Mouse (Mus musculus): ENCODE measurements around the gene Plcb3. TPM values are rescaled to one million over a fixed set of nuclear protein-coding genes. Genes with fewer than 3 reads are reported as not detected.

Plcb3 gene
- 9.6 and 11.6 TPM in 2 replicates for polyA plus RNA-seq (2015; fragmentation: Nextera tagmentation; extraction: Ambion mirVana)

- Histone ChIP-seq H3K4me2 (replicated peaks) (peak within 1 kb of the TSS; percentile 87), H3K9me3 (no peaks in the 10 kb centered on the region), H3K36me3 (peaks cover 22% of the 10 kb centered on the region), H3K9ac (replicated peaks) (peak within 1 kb of the TSS; percentile 88), H3K4me3 (replicated peaks) (peak within 1 kb of the TSS; percentile 82), H3K27ac (peak within 1 kb of the TSS; percentile 96), H3K27me3 (peaks cover 9% of the 10 kb centered on the region), H3K4me1 (replicated peaks) (peaks cover 47% of the 10 kb centered on the region)
- under 1% methylated on average over 16 of the region's 16 CpGs for WGBS
- ATAC-seq: peak; percentile 1; the same call in 1 of the 2 replicates
Observed at GRCm38 (mm10) chr19:6975537-6976521, at the start of gene Plcb3. Gene Plcb3, minus strand, starts transcription at chr19:6976470.

DNA sequence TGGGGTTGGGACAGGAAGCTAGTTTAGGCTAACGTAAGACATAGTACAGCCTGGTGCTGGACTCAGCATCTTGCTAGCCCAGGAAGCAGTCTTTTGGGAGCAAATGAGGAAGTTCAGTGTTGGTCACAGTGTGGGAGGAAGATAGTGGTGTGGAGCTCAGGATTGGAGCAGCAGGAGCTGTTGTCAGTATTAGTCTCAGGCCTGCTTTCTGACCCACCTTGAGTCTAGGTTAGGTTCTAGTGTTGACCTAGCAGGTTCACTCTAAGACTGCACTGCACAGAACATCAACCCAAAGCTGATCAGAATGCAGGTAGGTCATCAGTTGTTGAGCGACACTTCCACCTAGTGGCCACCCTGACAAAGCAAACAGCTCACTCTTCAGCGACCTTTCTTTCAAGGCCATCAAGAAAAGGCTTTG is 44.0 kb upstream of the Plcb3 start:
- H3K27ac ChIP-seq: no peak overlapping the region
- no peaks in the 10 kb centered on the region for H3K4me1 ChIP-seq (replicated peaks)
- 45% methylated on average over 3 of the region's 3 CpGs for WGBS
- no peak overlapping the region for H3K4me2 ChIP-seq (replicated peaks)
- no peak overlapping the region for H3K9ac ChIP-seq (replicated peaks)
- no peaks in the 10 kb centered on the region for H3K9me3 ChIP-seq
- H3K27me3 ChIP-seq: no peaks in the 10 kb centered on the region
- peak; percentile 70; the same call in 1 of the 2 replicates for ATAC-seq
- H3K4me3 ChIP-seq (replicated peaks): no peak overlapping the region
- H3K36me3 ChIP-seq: peaks cover 88% of the 10 kb centered on the region

GRCm38 (mm10) chr19:7019191-7019590 is 42.9 kb upstream of the Plcb3 start, which contains the start of gene Fermt3:
Gene Fermt3, minus strand, starts transcription at chr19:7019469.
- Histone ChIP-seq H3K4me2 (replicated peaks) (no peak within 1 kb of the TSS), H3K4me1 (replicated peaks) (no peaks in the 10 kb centered on the region), H3K9ac (replicated peaks) (no peak within 1 kb of the TSS), H3K27me3 (no peaks in the 10 kb centered on the region), H3K4me3 (replicated peaks) (no peak within 1 kb of the TSS), H3K9me3 (no peaks in the 10 kb centered on the region), H3K27ac (no peak within 1 kb of the TSS), H3K36me3 (peaks cover 78% of the 10 kb centered on the region)
- no peak for ATAC-seq
- 87% methylated on average over 5 of the region's 5 CpGs for WGBS

- Histone ChIP-seq H3K4me3 (replicated peaks) (no peak overlapping the region), H3K4me2 (replicated peaks) (no peak overlapping the region), H3K9me3 (no peaks in the 10 kb centered on the region), H3K36me3 (peaks cover 78% of the 10 kb centered on the region), H3K27me3 (no peaks in the 10 kb centered on the region), H3K4me1 (replicated peaks) (no peaks in the 10 kb centered on the region), H3K9ac (replicated peaks) (no peak overlapping the region), H3K27ac (no peak overlapping the region)
- no peak for ATAC-seq
- WGBS: 96% methylated on average over 11 of the region's 11 CpGs
Observed at GRCm38 (mm10) chr19:7018546-7018945, 42.3 kb upstream of the Plcb3 start.

DNA sequence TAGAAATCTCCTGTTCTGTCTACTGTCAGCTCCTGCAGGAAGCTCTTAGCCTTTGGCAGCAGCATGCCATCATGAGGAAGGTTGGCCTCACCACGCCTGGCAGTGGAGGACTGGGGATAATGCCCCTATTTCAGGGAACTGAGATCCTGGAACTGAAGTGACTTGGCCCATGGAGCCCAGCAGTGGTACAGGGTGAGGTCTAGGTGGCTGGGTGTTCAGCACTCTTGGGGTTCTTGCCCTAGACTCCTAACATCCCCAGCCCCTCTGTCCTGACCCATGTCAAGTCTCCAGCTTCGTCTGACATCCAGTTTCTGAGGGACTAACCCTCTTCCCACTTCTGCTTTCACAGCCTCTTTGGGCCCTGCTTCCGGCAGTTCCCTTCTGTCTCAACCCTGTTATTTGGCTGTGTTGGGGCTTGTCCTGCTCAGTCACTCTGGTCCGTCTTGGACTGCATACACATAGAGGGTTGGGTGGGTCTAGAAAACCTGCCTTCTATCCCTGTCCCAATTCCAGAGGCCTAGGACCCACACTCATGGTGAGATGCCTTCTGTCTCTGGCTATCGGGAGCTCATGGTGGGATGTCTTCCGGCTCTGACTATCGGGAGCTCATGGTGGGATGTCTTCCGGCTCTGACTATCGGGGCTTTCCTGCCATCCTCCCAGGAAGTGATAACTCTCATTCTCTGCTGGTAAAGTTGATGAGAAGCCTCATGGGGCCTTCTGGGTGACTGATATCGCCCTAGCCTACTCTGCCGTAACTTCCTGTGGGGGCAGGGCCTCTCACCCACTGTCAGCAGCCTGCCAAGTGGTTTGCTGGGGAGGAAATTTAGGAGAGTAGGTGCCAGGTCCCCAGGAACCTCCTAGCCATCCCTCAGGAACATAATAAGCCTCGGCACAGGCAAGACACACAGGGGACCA is 41.5 kb upstream of the Plcb3 start:
- no peak for ATAC-seq
- Histone ChIP-seq H3K9ac (replicated peaks) (no peak overlapping the region), H3K4me2 (replicated peaks) (no peak overlapping the region), H3K9me3 (no peaks in the 10 kb centered on the region), H3K4me3 (replicated peaks) (no peak overlapping the region), H3K36me3 (peaks cover 76% of the 10 kb centered on the region), H3K27ac (no peak overlapping the region), H3K27me3 (no peaks in the 10 kb centered on the region), H3K4me1 (replicated peaks) (no peaks in the 10 kb centered on the region)
- 92% methylated on average over 12 of the region's 12 CpGs for WGBS

GRCm38 (mm10) chr19:7014481-7015135 is 38.3 kb upstream of the Plcb3 start:
- Histone ChIP-seq H3K4me3 (replicated peaks) (no peak overlapping the region), H3K27ac (no peak overlapping the region), H3K27me3 (no peaks in the 10 kb centered on the region), H3K9ac (replicated peaks) (no peak overlapping the region), H3K9me3 (no peaks in the 10 kb centered on the region), H3K4me2 (replicated peaks) (no peak overlapping the region), H3K36me3 (peaks cover 44% of the 10 kb centered on the region), H3K4me1 (replicated peaks) (no peaks in the 10 kb centered on the region)
- 91% methylated on average over 20 of the region's 20 CpGs for WGBS
- ATAC-seq: no peak

DNA sequence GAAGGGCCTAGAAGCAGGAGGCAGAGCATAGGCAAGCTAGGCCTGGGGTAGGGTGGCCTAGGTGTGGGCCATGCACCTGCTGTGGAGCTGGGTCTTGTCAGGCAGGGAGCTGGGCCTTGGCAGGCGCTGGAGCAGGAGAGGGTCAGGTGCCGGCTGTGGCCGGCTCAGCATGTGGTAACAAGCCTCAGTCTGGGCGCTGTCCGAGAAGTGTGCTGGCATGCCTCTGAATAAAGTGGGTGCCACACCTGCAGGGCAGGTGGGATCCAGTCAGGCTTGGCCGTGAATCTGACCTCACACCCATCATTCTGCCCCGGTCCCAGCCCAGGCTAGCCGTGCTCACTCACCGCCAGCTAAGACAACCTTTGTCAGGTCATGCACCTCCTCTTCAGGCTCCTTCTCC is 37.7 kb upstream of the Plcb3 start:
- H3K4me1 ChIP-seq (replicated peaks): no peaks in the 10 kb centered on the region
- 88% methylated on average over 9 of the region's 9 CpGs for WGBS
- H3K27me3 ChIP-seq: no peaks in the 10 kb centered on the region
- ATAC-seq: no peak
- no peak overlapping the region for H3K4me3 ChIP-seq (replicated peaks)
- H3K9ac ChIP-seq (replicated peaks): no peak overlapping the region
- H3K9me3 ChIP-seq: no peaks in the 10 kb centered on the region
- no peak overlapping the region for H3K27ac ChIP-seq
- no peak overlapping the region for H3K4me2 ChIP-seq (replicated peaks)
- H3K36me3 ChIP-seq: peaks cover 39% of the 10 kb centered on the region

DNA sequence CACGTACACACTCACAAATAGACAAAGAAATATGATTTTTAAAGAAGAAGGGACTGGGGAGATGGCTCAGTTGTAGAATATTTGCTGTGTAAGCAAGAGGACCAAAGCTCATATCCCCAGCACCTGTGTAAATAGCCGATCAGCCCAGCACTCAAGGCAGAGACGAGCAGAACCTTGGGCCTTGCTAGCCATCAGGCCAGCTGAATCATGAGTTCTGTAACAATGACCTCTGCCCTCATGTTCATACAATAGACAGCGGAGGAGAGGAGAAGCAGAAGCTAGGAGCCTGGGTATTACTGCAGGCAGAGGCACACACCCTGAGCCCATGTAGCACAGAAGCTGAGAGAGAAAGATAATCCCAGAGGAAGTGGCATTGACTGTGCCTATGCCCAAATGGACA is 36.2 kb upstream of the Plcb3 start:
- H3K27ac ChIP-seq: no peak overlapping the region
- ATAC-seq: no peak
- no peaks in the 10 kb centered on the region for H3K27me3 ChIP-seq
- H3K36me3 ChIP-seq: peaks cover 23% of the 10 kb centered on the region
- H3K4me1 ChIP-seq (replicated peaks): no peaks in the 10 kb centered on the region
- H3K9me3 ChIP-seq: no peaks in the 10 kb centered on the region
- no peak overlapping the region for H3K9ac ChIP-seq (replicated peaks)
- H3K4me2 ChIP-seq (replicated peaks): no peak overlapping the region
- no peak overlapping the region for H3K4me3 ChIP-seq (replicated peaks)
- 84% methylated on average over 4 of the region's 4 CpGs for WGBS

- H3K9me3 ChIP-seq: no peaks in the 10 kb centered on the region
- H3K4me1 ChIP-seq (replicated peaks): no peaks in the 10 kb centered on the region
- H3K27ac ChIP-seq: no peak overlapping the region
- no peaks in the 10 kb centered on the region for H3K27me3 ChIP-seq
- no peak for ATAC-seq
- H3K36me3 ChIP-seq: no peaks in the 10 kb centered on the region
- no peak overlapping the region for H3K4me3 ChIP-seq (replicated peaks)
- H3K4me2 ChIP-seq (replicated peaks): no peak overlapping the region
- WGBS: 90% methylated on average over 9 of the region's 9 CpGs
- no peak overlapping the region for H3K9ac ChIP-seq (replicated peaks)
Observed at GRCm38 (mm10) chr19:7006892-7007593, 30.8 kb upstream of the Plcb3 start.

DNA sequence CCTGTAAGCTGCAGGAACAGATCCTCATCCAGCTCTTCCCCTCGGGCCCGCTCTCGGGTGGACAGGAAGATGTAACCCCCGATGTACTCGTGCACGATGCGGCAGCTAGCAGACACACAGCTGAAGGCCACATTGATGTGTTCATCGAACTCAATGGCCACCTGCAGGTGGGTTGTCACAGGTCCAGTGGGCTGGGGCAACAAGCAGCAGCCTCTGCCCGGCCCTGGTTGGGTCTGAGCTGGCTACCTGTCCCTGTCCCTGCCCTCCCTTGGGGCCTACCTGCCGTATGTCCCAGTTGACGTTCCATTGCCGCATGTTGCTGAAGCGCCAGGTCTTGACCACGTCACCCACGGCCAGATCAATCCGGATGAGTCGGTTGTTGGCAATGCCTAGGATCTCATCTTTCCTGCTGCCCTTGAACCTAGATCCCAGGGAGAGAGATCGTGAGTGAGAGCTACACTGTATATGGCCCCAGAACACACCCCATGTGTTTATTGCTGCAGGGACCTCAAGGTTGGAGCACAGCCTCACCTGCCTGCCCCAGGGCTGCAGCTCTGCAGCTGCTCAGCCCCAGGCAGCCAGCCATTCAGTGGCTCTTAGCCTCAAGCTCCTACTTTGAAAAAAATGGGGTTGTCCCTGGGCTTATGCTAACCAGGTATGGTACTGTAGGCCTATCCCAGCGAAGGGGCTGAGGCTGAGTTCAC is 23.2 kb upstream of the Plcb3 start:
- Histone ChIP-seq H3K27me3 (no peaks in the 10 kb centered on the region), H3K4me2 (replicated peaks) (no peak overlapping the region), H3K27ac (no peak overlapping the region), H3K4me3 (replicated peaks) (no peak overlapping the region), H3K9me3 (no peaks in the 10 kb centered on the region), H3K36me3 (peaks cover 31% of the 10 kb centered on the region), H3K9ac (replicated peaks) (no peak overlapping the region), H3K4me1 (replicated peaks) (peaks cover 26% of the 10 kb centered on the region)
- WGBS: 95% methylated on average over 19 of the region's 19 CpGs
- no peak for ATAC-seq
